Mouse (Mus musculus) ES-Bruce4 (cell line): ENCODE data around the gene Nek8.

Experiments used
- CTCF ChIP-seq: IDR thresholded peaks from one replicate; pipeline ENCODE4 v1.8.1; 2011; ENCODE audit warnings: low read depth, low read length
- POLR2A ChIP-seq: IDR thresholded peaks from one replicate; pipeline ENCODE4 v1.8.1; 2011; ENCODE audit warnings: low read length; ENCODE audit not compliant: insufficient read depth

- no peak for TF ChIP-seq CTCF
- TF ChIP-seq POLR2A: no peak
These were observed 13.4 kb downstream of the Nek8 start for GRCm38 (mm10) chr11:78163045-78163444.
